Mouse (Mus musculus) Patski (cell line): ENCODE results near the gene Epha10. TPM values are rescaled to one million over a fixed set of nuclear protein-coding genes. Genes with fewer than 3 reads are reported as not detected.

ENCODE experiments used
- ATAC-seq: fragments of 100-300 bp; one replicate; pipeline ENCODE4 v1.8.0; 2021
- CTCF ChIA-PET: fragments of 350-600 bp; sonication (Branson Sonifier 250); formaldehyde crosslinking; loops from one replicate; lab custom pipeline; 2022; ENCODE audit warnings: inconsistent platforms; lab: Charles Lee
- POLR2A ChIA-PET: fragments of 350-600 bp; sonication (Branson Sonifier 250); formaldehyde crosslinking; loops from one replicate; lab custom pipeline; 2022; ENCODE audit warnings: antibody characterized with exemption, inconsistent platforms; lab: Charles Lee
- DNase-seq: peaks from one replicate; pipeline ENCODE4 v3.0.0-alpha.2; 2011; ENCODE audit warnings: low read depth, low spot score
- H3K27me3 ChIP-seq: fragments of 371-371 bp; one replicate; pipeline ENCODE4 v1.5.1; 2021
- CTCF ChIP-seq: fragments of 100-300 bp; IDR thresholded peaks from one replicate; pipeline ENCODE4 v1.5.1; 2021
- in situ Hi-C: fragments of 300-500 bp; cut with MboI; formaldehyde crosslinking; loops from 3 replicates; pipeline ENCODE4 v1.11.1; 2018; ENCODE audit warnings: low pct_unique_long_range_greater_than_20kb, mixed read lengths
- polyA plus RNA-seq: library from polyadenylated mRNA; unstranded; gene quantifications from one replicate; pipeline ENCODE4 v1.2.3, GENCODE M21; 2021

Epha10 gene
- polyA plus RNA-seq, 1 experiment from 2014 or later, result not detected

GRCm38 (mm10) chr4:124964912-124965599, 84.4 kb downstream of the Epha10 start:
- POLR2A ChIA-PET, result no interaction called here
- TF ChIP-seq CTCF, result no peak
- no peak for ATAC-seq
- DNase-seq, result no peak
- in situ Hi-C loops, result no loop called here
- peaks cover 18% of the 10 kb centered on the region for H3K27me3 ChIP-seq
- CTCF ChIA-PET, result no interaction called here

Other genes starting within 250 kb of the Epha10 start
- 0.24 TPM for gene Pou3f1, start 224.1 kb upstream of the Epha10 start, polyA plus RNA-seq
- 40.6 TPM for gene Utp11, start 187.3 kb upstream of the Epha10 start, polyA plus RNA-seq
- gene Fhl3, start 180.2 kb upstream of the Epha10 start, polyA plus RNA-seq, result 35.5 TPM
- gene Sf3a3, start 166.1 kb upstream of the Epha10 start, polyA plus RNA-seq, result 59.3 TPM
- 15.6 TPM for gene Inpp5b, start 139.0 kb upstream of the Epha10 start, polyA plus RNA-seq
- 8.3 TPM for gene Mtf1, start 78.8 kb upstream of the Epha10 start, polyA plus RNA-seq
- 38.1 TPM for gene Yrdc, start 30.2 kb upstream of the Epha10 start, polyA plus RNA-seq
- gene 1110065P20Rik, start 29.7 kb upstream of the Epha10 start, polyA plus RNA-seq, result 53.9 TPM
- not detected for gene Maneal, start 18.7 kb upstream of the Epha10 start, polyA plus RNA-seq
- 8.9 TPM for gene 9930104L06Rik, start 56.1 kb downstream of the Epha10 start, polyA plus RNA-seq
- gene Cdca8, start 58.4 kb downstream of the Epha10 start, polyA plus RNA-seq, result 42.9 TPM
- not detected for gene Rspo1, start 105.5 kb downstream of the Epha10 start, polyA plus RNA-seq
- 41.6 TPM for gene Gnl2, start 135.7 kb downstream of the Epha10 start, polyA plus RNA-seq
- 0.14 TPM for gene Dnali1, start 184.8 kb downstream of the Epha10 start, polyA plus RNA-seq
- gene Snip1, start 185.8 kb downstream of the Epha10 start, polyA plus RNA-seq, result 13.5 TPM
- 22.3 TPM for gene Meaf6, start 204.2 kb downstream of the Epha10 start, polyA plus RNA-seq
- gene Zc3h12a, start 246.9 kb downstream of the Epha10 start, polyA plus RNA-seq, result 5.7 TPM